ENCODE assay signal across 21 mouse cellular contexts in genomic region chr6:134943759-134944407, GRCm38 (mm10). TPM values are rescaled to one million over a fixed set of nuclear protein-coding genes. Genes with fewer than 3 reads are reported as not detected.
DNase-seq lines count a peak whose midpoint lies in the region; ATAC-seq and TF ChIP-seq lines count a peak whose summit lies in the region.
"Had no signal": no experiment of that assay in that cellular context is flagged by ENCODE, and none has a peak within 500 bp of the region (broad histone marks: within the 10 kb centered on the region; RNA-seq: fewer than 3 reads in every experiment).

No protein-coding gene starts in this region.

- no peak overlapping the region for H3K4me3 ChIP-seq in heart, embryonic 15.5 days
- no peak overlapping the region for H3K4me3 ChIP-seq in kidney, embryonic 15.5 days (replicated peaks)
- H3K4me3 ChIP-seq in stomach, postnatal 0 days (ENCODE audit: low read depth, low read length) = no peak overlapping the region
- H3K4me3 ChIP-seq: heart, adult 2 months; hindbrain, embryonic 12.5 days; liver, embryonic 13.5 days; midbrain, embryonic 10.5 days; neural tube, embryonic 12.5 days had no signal

- 75% methylated on average over 13 of the region's 13 CpGs for WGBS in heart, embryonic 15.5 days
- 51% methylated on average over 13 of the region's 13 CpGs for WGBS in kidney, embryonic 15.5 days
- WGBS in stomach, postnatal 0 days = 59% methylated on average over 13 of the region's 13 CpGs

- no peaks in the 10 kb centered on the region for H3K9me3 ChIP-seq in heart, embryonic 15.5 days (replicated peaks)
- H3K9me3 ChIP-seq in kidney, embryonic 15.5 days (replicated peaks) = no peaks in the 10 kb centered on the region
- H3K9me3 ChIP-seq in stomach, postnatal 0 days (ENCODE audit: control insufficient read depth, low read length) = no peaks in the 10 kb centered on the region
- H3K9me3 ChIP-seq: G1E; hindbrain, embryonic 12.5 days; liver, embryonic 13.5 days; midbrain, embryonic 10.5 days; neural tube, embryonic 12.5 days had no signal

- H3K4me2 ChIP-seq in heart, embryonic 15.5 days = no peak overlapping the region
- H3K4me2 ChIP-seq in kidney, embryonic 15.5 days = no peak overlapping the region
- 0 out of 2 replicates have a peak overlapping the region, but pooled peaks have one; percentile 5 for H3K4me2 ChIP-seq in stomach, postnatal 0 days (replicated peaks; ENCODE audit: low read depth)
- H3K4me2 ChIP-seq: hindbrain, embryonic 12.5 days; liver, embryonic 13.5 days; neural tube, embryonic 12.5 days had no signal

- H3K9ac ChIP-seq in heart, embryonic 15.5 days = no peak overlapping the region
- H3K9ac ChIP-seq in kidney, embryonic 15.5 days = no peak overlapping the region
- no peak overlapping the region for H3K9ac ChIP-seq in stomach, postnatal 0 days (ENCODE audit: low read length)
- H3K9ac ChIP-seq: hindbrain, embryonic 12.5 days; liver, embryonic 13.5 days; neural tube, embryonic 12.5 days had no signal

- TF ChIP-seq CTCF in stomach, postnatal 0 days (IDR thresholded peaks at IDR 0.05; ENCODE audit: low read depth) = no peak

- peaks cover 12% of the 10 kb centered on the region; the same call in 1 of the 2 replicates for H3K36me3 ChIP-seq in heart, embryonic 15.5 days
- peaks cover 22% of the 10 kb centered on the region for H3K36me3 ChIP-seq in kidney, embryonic 15.5 days
- H3K36me3 ChIP-seq in stomach, postnatal 0 days (ENCODE audit: control insufficient read depth, insufficient read depth, low read length) = no peaks in the 10 kb centered on the region

- TF ChIP-seq EP300 in stomach, postnatal 0 days (optimal IDR thresholded peaks at IDR 0.05) = no peak

- no peaks in the 10 kb centered on the region for H3K27me3 ChIP-seq in heart, embryonic 15.5 days
- no peaks in the 10 kb centered on the region for H3K27me3 ChIP-seq in kidney, embryonic 15.5 days
- no peaks in the 10 kb centered on the region for H3K27me3 ChIP-seq in stomach, postnatal 0 days (ENCODE audit: control insufficient read depth, insufficient read depth, low read length)
- H3K27me3 ChIP-seq: hindbrain, embryonic 12.5 days; liver, embryonic 13.5 days; neural tube, embryonic 12.5 days had no signal

- 0 out of 2 replicates have a peak overlapping the region, but pooled peaks have one; percentile 15 for H3K27ac ChIP-seq in heart, embryonic 15.5 days
- H3K27ac ChIP-seq in kidney, embryonic 15.5 days = peak overlapping the region; percentile 75
- 0 out of 2 replicates have a peak overlapping the region, but pooled peaks have one; percentile 8 for H3K27ac ChIP-seq in stomach, postnatal 0 days (replicated peaks)
- H3K27ac ChIP-seq: heart, adult 2 months; hindbrain, embryonic 12.5 days; liver, embryonic 13.5 days; midbrain, embryonic 10.5 days; neural tube, embryonic 12.5 days had no signal

- peaks cover 31% of the 10 kb centered on the region for H3K4me1 ChIP-seq in heart, embryonic 15.5 days (replicated peaks)
- peaks cover 11% of the 10 kb centered on the region for H3K4me1 ChIP-seq in kidney, embryonic 15.5 days
- no peaks in the 10 kb centered on the region for H3K4me1 ChIP-seq in stomach, postnatal 0 days (replicated peaks; ENCODE audit: control insufficient read depth, insufficient read depth)
- H3K4me1 ChIP-seq: hindbrain, embryonic 12.5 days; midbrain, embryonic 10.5 days; neural tube, embryonic 12.5 days had no signal

- no peak for DNase-seq in heart, adult 9 months (ENCODE audit: low spot score in 2 of 2)
- peak; percentile 31 for DNase-seq in lung, postnatal 10 days
- no peak for DNase-seq in lung, adult 18-20 months
- no peak for DNase-seq in stomach, postnatal 0 days (ENCODE audit: low spot score)
- DNase-seq in frontal cortex, postnatal 36 days (ENCODE audit: low spot score in 2 of 2) = no peak
- DNase-seq in layer of hippocampus, adult 9-11 months = no peak
- DNase-seq: adrenal gland, adult 2 months; cerebellum, postnatal 14 days; gastrocnemius, postnatal 10 days; heart, adult 2 months; liver, embryonic 13.5 days; right cerebral cortex, postnatal 14 days; thymus, postnatal 14 days had no signal

- ATAC-seq in heart, embryonic 15.5 days (replicated peaks; ENCODE audit: insufficient number of reproducible peaks, insufficient read depth, low FRiP score, low read depth) = no peak
- ATAC-seq in kidney, embryonic 15.5 days (replicated peaks; ENCODE audit: low FRiP score) = peak; percentile 61
- ATAC-seq in stomach, postnatal 0 days (ENCODE audit: low FRiP score, low TSS enrichment) = no peak
- ATAC-seq: CD4-positive, CD25-positive, alpha-beta regulatory T cell, adult 4 months; inflammation-experienced regulatory T-cells, adult 6 months had no signal

RNA-seq across cellular contexts. Expression of gene Cdkn1b, which starts 23.7 kb away (rescaled TPM):
- polyA plus RNA-seq in heart, embryonic 15.5 days (2015; fragmentation: Nextera tagmentation; extraction: Ambion mirVana) = 14.4 and 18.4 TPM in 2 replicates
- 15.9 and 17.6 TPM in 2 replicates for polyA plus RNA-seq in kidney, embryonic 15.5 days (2015; fragmentation: Nextera tagmentation; extraction: Ambion mirVana)
- polyA plus RNA-seq in stomach, postnatal 0 days (2015; fragmentation: Nextera tagmentation; extraction: Ambion mirVana) = 11.7 and 14.4 TPM in 2 replicates

RNA-seq across cellular contexts. Expression of gene Apold1, which starts 37.6 kb away (rescaled TPM):
- polyA plus RNA-seq in heart, embryonic 15.5 days (2015; fragmentation: Nextera tagmentation; extraction: Ambion mirVana) = 8.2 and 8.8 TPM in 2 replicates
- 3.9 and 4.6 TPM in 2 replicates for polyA plus RNA-seq in kidney, embryonic 15.5 days (2015; fragmentation: Nextera tagmentation; extraction: Ambion mirVana)
- polyA plus RNA-seq in stomach, postnatal 0 days (2015; fragmentation: Nextera tagmentation; extraction: Ambion mirVana) = 1.5 and 1.8 TPM in 2 replicates

RNA-seq across cellular contexts. Expression of gene Gpr19, which starts 45.5 kb away (rescaled TPM):
- 8.7 and 10.3 TPM in 2 replicates for polyA plus RNA-seq in heart, embryonic 15.5 days (2015; fragmentation: Nextera tagmentation; extraction: Ambion mirVana)
- 11.0 and 12.3 TPM in 2 replicates for polyA plus RNA-seq in kidney, embryonic 15.5 days (2015; fragmentation: Nextera tagmentation; extraction: Ambion mirVana)
- polyA plus RNA-seq in stomach, postnatal 0 days (2015; fragmentation: Nextera tagmentation; extraction: Ambion mirVana) = 6.6 and 6.9 TPM in 2 replicates

Comparison
In these comparisons a context has a peak if more than half of its experiments do, and no peak if none do; other contexts are left out.
1. H3K27ac ChIP-seq: peak in every context shown above with its lines; median percentile 75 in kidney, embryonic 15.5 days; 15 in heart, embryonic 15.5 days; 8 in stomach, postnatal 0 days.